Mouse (Mus musculus) megakaryocyte, adult 5-6 weeks (primary cell): ENCODE data around the gene Ace2. TPM values are rescaled to one million over a fixed set of nuclear protein-coding genes. Genes with fewer than 3 reads are reported as not detected.

ENCODE experiments used
- ATAC-seq: 2 replicates; pipeline ENCODE4 v1.8.0; 2016; ENCODE audit warnings: mild to moderate bottlenecking, inconsistent platforms; ENCODE audit not compliant: poor library complexity, severe bottlenecking
- total RNA-seq, 2 experiments: library from RNA; stranded (forward) in 1 of 2; stranded (reverse) in 1 of 2; fragments of 153-499, 151-499 nt in 1 of 2; fragments of 221-1000, 200-1000 nt in 1 of 2; gene quantifications; 2 replicates each; pipeline versions ENCODE4 v1.2.3 to v1.2.4; 2015 to 2017

Ace2 gene
- total RNA-seq (2015) (not detected in 2 replicates), total RNA-seq (2017) (not detected in 2 replicates)

DNA sequence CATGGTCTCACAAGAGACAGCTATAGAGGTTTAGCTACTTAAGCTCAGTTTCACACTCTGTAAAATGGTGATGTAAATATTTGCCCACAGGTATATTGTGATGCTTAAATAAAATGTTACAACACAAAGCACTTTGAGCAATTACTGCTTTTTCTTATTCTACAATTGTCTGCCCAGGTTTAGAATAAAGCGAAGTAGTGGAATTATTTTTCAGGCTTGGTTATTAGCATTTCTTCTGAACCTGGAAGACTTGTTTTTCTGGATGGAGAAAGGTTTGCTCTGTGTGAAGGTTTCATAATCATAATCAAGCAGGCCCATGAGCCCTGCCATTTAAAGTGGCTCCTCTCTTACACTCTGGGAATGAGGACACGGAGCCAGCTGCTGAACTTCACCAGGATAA lies at the start of gene Ace2:
Gene Ace2 (plus strand): TSS at position 301 of the 400 bp plus-strand sequence.
- no peak for ATAC-seq

DNA sequence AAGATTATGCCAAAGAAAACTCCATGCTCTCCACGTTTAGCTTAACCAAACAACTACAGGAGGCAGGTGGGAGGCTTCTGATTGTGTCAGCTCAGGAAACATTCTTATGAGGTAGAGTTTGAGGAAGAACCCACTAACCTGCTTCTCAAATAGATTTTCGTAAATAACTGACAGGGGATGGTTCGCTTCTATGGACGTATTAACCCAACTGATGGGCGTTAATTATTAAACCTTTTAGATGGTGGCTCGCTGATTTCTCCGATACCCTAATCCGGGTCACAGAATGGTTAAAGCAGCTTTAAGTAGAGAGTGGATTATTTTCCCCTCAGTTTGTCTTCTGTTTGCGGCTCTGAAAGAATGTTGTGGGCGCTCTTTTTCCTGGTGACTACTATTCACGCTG lies 49.2 kb upstream of the Ace2 start:
- ATAC-seq = no peak

DNA sequence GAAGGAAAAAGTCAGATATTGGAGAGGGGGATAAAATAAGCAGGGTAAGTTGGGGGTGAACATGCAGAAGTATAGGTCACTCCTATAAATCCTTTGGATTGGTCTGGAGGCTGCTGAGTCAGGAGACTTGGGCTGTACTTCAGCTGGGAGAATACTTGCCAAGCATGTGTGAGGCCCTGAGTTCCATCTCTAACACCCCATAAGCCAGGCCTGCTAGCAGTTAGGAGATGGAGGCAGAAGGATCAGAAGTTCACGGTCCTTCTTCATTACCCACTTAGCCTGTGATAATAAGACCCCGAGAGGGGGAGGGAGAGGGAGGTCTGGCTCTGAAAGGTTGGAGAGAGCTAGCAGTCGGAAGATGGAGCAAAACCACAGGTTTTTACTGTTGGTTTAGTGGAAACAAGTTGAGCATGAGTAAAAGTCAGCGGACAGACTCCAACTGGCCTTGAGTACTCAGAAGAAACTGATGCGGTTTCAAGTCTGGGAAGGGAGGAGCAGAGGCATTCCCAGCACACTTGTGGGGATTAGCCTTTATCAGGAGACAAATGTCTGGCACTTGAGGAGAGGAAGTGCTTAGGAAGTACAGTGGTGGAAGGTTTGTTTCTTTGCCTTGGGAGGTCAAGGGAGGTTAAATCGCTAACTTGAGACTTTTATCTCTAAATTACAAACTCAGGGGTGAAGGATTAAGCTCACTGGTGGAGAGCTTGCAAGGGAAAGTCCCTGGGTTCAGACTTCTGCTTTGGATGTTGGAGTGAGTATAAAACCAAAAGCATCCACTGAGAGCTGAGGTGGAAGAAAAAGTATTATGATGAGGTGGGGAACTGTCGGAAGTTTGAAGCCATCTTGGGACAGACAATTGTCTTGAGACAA lies 46.6 kb upstream of the Ace2 start:
- no peak for ATAC-seq

GRCm38 (mm10) chrX:164093435-164093834 lies 45.7 kb upstream of the Ace2 start:
- no peak for ATAC-seq

- no peak for ATAC-seq
These were observed 43.3 kb upstream of the Ace2 start for GRCm38 (mm10) chrX:164095838-164096237.

- no peak for ATAC-seq
These were observed 37.6 kb upstream of the Ace2 start for GRCm38 (mm10) chrX:164101483-164101882.

DNA sequence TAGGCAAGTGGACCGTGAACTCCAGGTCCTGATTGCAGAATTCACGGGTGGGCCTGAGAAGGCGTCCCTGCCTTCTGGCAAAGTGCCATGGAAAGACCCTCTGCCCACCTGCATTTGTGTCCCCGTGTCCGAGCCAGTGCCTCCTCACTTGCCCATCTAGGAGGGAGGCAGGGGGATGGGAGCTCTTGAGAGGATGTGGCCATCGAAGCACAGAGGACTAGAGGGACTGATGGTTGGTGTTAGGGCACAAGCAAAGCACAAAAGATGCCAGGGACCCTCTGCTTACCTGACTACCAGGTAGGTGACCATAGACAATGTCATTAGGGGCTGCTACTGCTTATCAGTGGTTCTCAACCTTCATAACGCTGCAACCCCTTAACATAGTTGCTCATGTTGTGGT lies 36.9 kb upstream of the Ace2 start:
- ATAC-seq = no peak

- ATAC-seq = no peak
These were observed 36.5 kb upstream of the Ace2 start for GRCm38 (mm10) chrX:164102656-164103055.

DNA sequence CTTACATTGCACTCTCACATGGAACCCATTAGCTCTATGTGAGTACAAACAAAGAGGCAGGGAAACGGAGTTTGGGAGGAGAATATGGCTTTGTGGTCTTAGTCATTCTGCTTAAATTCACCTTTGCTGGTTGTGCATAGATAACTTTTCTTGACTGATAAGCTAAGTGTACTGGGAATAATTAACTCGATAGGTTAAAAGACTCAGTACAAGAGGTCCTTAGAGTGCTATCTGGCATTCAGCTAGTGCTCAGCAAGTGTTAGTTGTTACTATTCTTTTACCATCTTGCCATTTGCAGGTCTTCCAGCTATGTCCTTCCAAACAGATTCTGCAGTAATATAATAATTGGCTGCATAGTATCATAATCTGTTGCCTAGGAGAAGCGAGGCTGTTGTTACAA lies 28.0 kb upstream of the Ace2 start:
- no peak for ATAC-seq

DNA sequence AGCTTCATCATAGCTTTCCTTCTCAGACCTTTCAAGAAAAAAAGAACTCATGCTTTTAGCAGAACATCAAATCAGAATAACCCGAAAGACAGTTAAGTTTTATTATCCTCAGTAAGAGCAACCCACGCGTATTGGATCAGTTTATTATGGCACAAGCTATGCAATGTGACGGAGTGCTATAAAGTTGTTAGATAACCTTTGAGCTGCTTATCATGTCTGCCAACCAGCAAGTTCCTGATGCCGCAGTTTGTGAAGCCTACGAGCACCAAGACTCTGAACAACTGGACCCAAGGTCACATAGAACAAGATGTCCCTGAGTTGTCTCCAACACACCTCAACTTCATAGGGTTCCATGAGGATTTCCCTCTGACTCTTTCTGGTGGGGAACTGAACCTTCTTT lies 25.4 kb upstream of the Ace2 start:
- ATAC-seq = no peak

GRCm38 (mm10) chrX:164123942-164124341 lies 15.2 kb upstream of the Ace2 start:
- no peak for ATAC-seq

- ATAC-seq = no peak
These were observed 5.6 kb upstream of the Ace2 start for GRCm38 (mm10) chrX:164133531-164133930.

GRCm38 (mm10) chrX:164135304-164135818 lies 3.8 kb upstream of the Ace2 start:
- ATAC-seq = no peak

GRCm38 (mm10) chrX:164145463-164146250 lies 6.5 kb downstream of the Ace2 start:
- no peak for ATAC-seq

DNA sequence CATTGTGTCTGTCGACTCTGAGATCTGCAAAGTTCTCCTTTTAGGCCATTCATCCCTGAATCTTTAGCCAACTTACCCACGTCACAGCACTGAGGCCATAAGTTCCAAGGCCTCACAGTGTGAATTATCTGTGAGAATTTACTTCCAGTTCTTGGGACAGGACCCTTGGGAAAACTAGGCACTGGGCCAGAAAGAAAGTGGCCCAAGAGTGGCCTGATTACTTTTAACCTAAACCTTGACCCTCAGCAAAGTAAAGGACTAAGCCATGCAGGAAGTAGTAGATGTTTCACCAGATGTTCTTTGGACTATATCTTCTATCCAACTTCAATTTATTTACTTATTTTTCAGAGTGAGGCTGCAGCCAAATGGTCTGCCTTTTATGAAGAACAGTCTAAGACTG lies 13.6 kb downstream of the Ace2 start:
- ATAC-seq = no peak

GRCm38 (mm10) chrX:164153606-164154005 lies 14.5 kb downstream of the Ace2 start:
- no peak for ATAC-seq

GRCm38 (mm10) chrX:164154594-164154993 lies 15.5 kb downstream of the Ace2 start:
- no peak for ATAC-seq

DNA sequence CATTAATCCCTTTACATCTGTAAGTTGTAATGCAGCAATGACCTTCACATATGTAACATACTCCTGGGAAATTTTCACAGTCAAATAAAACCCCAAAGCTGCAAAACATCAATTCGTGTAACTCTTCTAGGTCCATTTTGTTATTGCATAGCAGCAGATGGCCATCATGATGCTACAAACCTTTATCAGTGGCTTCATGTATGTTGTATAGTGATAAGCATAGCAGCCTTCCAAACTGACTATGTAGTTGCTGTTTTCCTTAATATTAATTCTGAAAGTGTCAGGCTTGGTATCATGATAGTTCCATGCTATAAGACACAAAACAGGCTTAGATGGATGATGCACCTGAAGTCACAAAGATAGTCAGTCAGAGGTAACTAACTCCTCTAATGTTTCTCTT lies 25.5 kb downstream of the Ace2 start:
- ATAC-seq = no peak

- ATAC-seq = no peak
These were observed 31.9 kb downstream of the Ace2 start for GRCm38 (mm10) chrX:164171034-164171433.

GRCm38 (mm10) chrX:164173880-164174279 lies 34.7 kb downstream of the Ace2 start:
- peak; percentile 74 for ATAC-seq

- ATAC-seq = no peak
These were observed 36.2 kb downstream of the Ace2 start for GRCm38 (mm10) chrX:164175311-164175710.

GRCm38 (mm10) chrX:164175780-164176179 lies 36.6 kb downstream of the Ace2 start:
- ATAC-seq = peak; percentile 71
